Mouse (Mus musculus) C2C12 (cell line): ENCODE measurements at regions not wholly inside any gene's neighbourhood (a gene's known extent, or its start where the extent isn't known, plus 50 kb on each side); places are given as distances from the start of the nearest gene placed in this dataset.

ENCODE experiments used
- CTCF ChIP-seq: IDR thresholded peaks from one replicate; pipeline ENCODE4 v1.5.1; 2011; ENCODE audit not compliant: control insufficient read depth, insufficient read depth, insufficient read length
- USF1 ChIP-seq: IDR thresholded peaks from one replicate; pipeline ENCODE4 v1.6.1; 2011; ENCODE audit warnings: low read depth, mild to moderate bottlenecking, control low read depth, moderate library complexity

DNA sequence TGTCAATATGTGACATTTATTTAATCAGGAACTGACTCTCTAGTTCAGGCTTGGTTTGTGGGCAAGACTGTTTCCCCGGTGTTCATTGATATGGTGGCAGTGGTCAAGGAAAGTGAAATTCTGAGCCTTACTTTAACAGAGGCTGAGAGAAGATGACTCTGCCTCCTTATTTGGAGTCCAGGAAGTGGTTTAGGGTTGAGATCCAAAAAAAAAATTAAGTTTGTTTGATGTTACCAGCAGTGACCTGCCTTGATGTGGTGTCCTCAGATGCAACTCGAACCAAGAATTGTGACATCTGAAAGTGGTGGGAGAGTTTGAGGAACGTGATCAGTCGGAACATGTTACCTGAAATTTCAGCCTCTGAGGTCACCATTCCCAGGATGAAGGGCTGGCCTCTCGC, 151.4 kb downstream of the Klf5 start:
- TF ChIP-seq CTCF (no peak), USF1 (no peak)
